Mouse (Mus musculus) liver, postnatal 0 days (tissue): ENCODE measurements at regions not wholly inside any gene's neighbourhood (a gene's known extent, or its start where the extent isn't known, plus 50 kb on each side); places are given as distances from the start of the nearest gene placed in this dataset. TPM values are rescaled to one million over a fixed set of nuclear protein-coding genes. Genes with fewer than 3 reads are reported as not detected.

ENCODE experiments used
- ATAC-seq: fragments of 200-750 bp; cut with Nextera tagmentation; 2 replicates; pipeline ENCODE4 v1.8.0; 2017; ENCODE audit warnings: mild to moderate bottlenecking, moderate library complexity
- DNase-seq: peaks from one replicate; pipeline ENCODE4 v3.0.0-alpha.2; 2016
- H3K27ac ChIP-seq: fragments of 300-500 bp; sonication (generic); 2 replicates; pipeline ENCODE4 v1.5.1; 2014; ENCODE audit warnings: antibody characterized with exemption, moderate library complexity, mild to moderate bottlenecking, low read depth
- H3K27me3 ChIP-seq: fragments of 300-500 bp; sonication (generic); 2 replicates; pipeline ENCODE4 v1.6.1; 2014; ENCODE audit warnings: low read length, control low read depth, mixed read lengths; ENCODE audit not compliant: insufficient read depth
- H3K36me3 ChIP-seq: fragments of 300-500 bp; sonication (generic); replicated peaks from 2 replicates; pipeline ENCODE4 v1.6.1; 2014; ENCODE audit warnings: mild to moderate bottlenecking, control low read depth, low read length, moderate library complexity, mixed read lengths; ENCODE audit not compliant: insufficient read depth
- H3K4me1 ChIP-seq: fragments of 300-500 bp; sonication (generic); 2 replicates; pipeline ENCODE4 v1.6.1; 2014; ENCODE audit warnings: antibody characterized with exemption, mild to moderate bottlenecking, control low read depth; ENCODE audit not compliant: insufficient read depth
- H3K4me2 ChIP-seq: fragments of 300-500 bp; sonication (generic); 2 replicates; pipeline ENCODE4 v1.6.1; 2014; ENCODE audit warnings: low read depth, mild to moderate bottlenecking, low read length, moderate library complexity, mixed read lengths
- H3K4me3 ChIP-seq: fragments of 300-500 bp; sonication (generic); 2 replicates; pipeline ENCODE4 v1.5.1; 2014; ENCODE audit warnings: low read depth, low read length
- H3K9ac ChIP-seq: fragments of 300-500 bp; sonication (generic); replicated peaks from 2 replicates; pipeline ENCODE4 v1.6.1; 2014; ENCODE audit warnings: mild to moderate bottlenecking, moderate library complexity
- H3K9me3 ChIP-seq: fragments of 300-500 bp; sonication (generic); 2 replicates; pipeline ENCODE4 v1.6.1; 2016; ENCODE audit warnings: mild to moderate bottlenecking, control low read depth, low read length, mixed read lengths
- CTCF ChIP-seq: sonication (generic); IDR thresholded peaks from 2 replicates; pipeline ENCODE4 v1.5.1; 2016; ENCODE audit warnings: antibody characterized with exemption, low read depth
- EP300 ChIP-seq: IDR thresholded peaks from 2 replicates; pipeline ENCODE4 v1.6.1; 2016; ENCODE audit warnings: antibody characterized with exemption, low read depth, mild to moderate bottlenecking
- microRNA-seq: library from miRNA; unstranded; fragments of <30 nt; microRNA quantifications from one replicate; pipeline ENCODE4, GENCODE M21; 2016

- no peak overlapping the region for H3K9ac ChIP-seq
- no peaks in the 10 kb centered on the region for H3K36me3 ChIP-seq
- TF ChIP-seq EP300 (no peak), CTCF (no peak)
- no peak overlapping the region for H3K4me3 ChIP-seq
- no peak for DNase-seq
- no peak overlapping the region for H3K27ac ChIP-seq
- H3K4me2 ChIP-seq: no peak overlapping the region
- no peaks in the 10 kb centered on the region for H3K27me3 ChIP-seq
- no peaks in the 10 kb centered on the region for H3K4me1 ChIP-seq
- ATAC-seq: no peak
- no peaks in the 10 kb centered on the region for H3K9me3 ChIP-seq
Measured at GRCm38 (mm10) chr7:62085120-62085849, 261.1 kb upstream of the Ndn start.

Small RNA genes lying in the stretch of these regions (microRNA-seq; reads per million reads assigned to microRNA genes)
- not detected for gene Gm24923
- not detected for gene Mir344-2
- not detected for gene Mir344f
- gene Mir344g: not detected
- gene Mir344i: not detected
